Mouse (Mus musculus): ENCODE results near the gene Samt1. TPM values are rescaled to one million over a fixed set of nuclear protein-coding genes. Genes with fewer than 3 reads are reported as not detected.
"Not testable (repeated sequence)": the region's sequence is repeated elsewhere in the genome, so short reads cannot be mapped to it uniquely, and the experiment has no call there.

Gene Samt1
- polyA plus RNA-seq (2015; fragmentation: Nextera tagmentation; extraction: Ambion mirVana) = not detected in 2 replicates

- ATAC-seq; H3K4me3 ChIP-seq (ENCODE audit: low read length); H3K27ac ChIP-seq (ENCODE audit: low read length): not testable (repeated sequence)
These were observed at the start of gene Samt1 for GRCm38 (mm10) chrX:154012540-154012939. TSS of gene Samt1 (minus strand) at chrX:154012640.

GRCm38 (mm10) chrX:154054939-154055338 is 42.5 kb upstream of the Samt1 start, which contains the start of gene Gm10057:
TSS of gene Gm10057 (minus strand) at chrX:154055039.
- not testable (repeated sequence) for H3K4me3 ChIP-seq (ENCODE audit: low read length); H3K36me3 ChIP-seq (ENCODE audit: control insufficient read depth, insufficient read depth, low read length); H3K4me1 ChIP-seq (ENCODE audit: control insufficient read depth, insufficient read depth, low read length); ATAC-seq; H3K27me3 ChIP-seq (replicated peaks; ENCODE audit: control insufficient read depth, insufficient read depth, low read length); H3K27ac ChIP-seq (ENCODE audit: low read length); H3K9me3 ChIP-seq (ENCODE audit: control insufficient read depth, low read length); H3K4me2 ChIP-seq (ENCODE audit: low read depth, low read length); H3K9ac ChIP-seq (ENCODE audit: low read depth, low read length)

More at GRCm38 (mm10) chrX:154012540-154012939, at the start of gene Samt1:
- H3K36me3 ChIP-seq (ENCODE audit: control insufficient read depth, insufficient read depth, low read length); H3K4me1 ChIP-seq (ENCODE audit: control insufficient read depth, insufficient read depth, low read length); H3K9ac ChIP-seq (ENCODE audit: low read depth, low read length); H3K9me3 ChIP-seq (ENCODE audit: control insufficient read depth, low read length); H3K27me3 ChIP-seq (replicated peaks; ENCODE audit: control insufficient read depth, insufficient read depth, low read length); H3K4me2 ChIP-seq (ENCODE audit: low read depth, low read length): not testable (repeated sequence)

DNA sequence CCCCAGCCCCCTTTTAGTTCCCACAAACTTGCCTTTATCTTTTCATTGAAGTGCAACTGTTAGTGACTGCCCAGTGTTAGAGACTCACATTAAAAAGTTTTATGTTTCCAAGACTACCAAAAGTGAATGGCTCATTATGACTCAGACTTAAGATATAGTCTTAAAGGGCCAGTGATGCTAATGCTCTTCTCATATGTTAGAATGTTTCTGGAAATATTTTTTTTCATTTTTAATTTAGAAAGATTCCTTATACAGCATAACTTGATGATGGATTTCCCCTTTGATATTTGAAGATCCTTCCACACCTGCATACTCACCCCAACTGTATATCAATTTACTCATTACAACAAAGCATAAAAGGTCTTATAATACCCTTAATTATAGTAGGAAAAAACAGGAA is 21.3 kb upstream of the Samt1 start, which contains the start of gene 4921511M17Rik:
4921511M17Rik (minus strand) TSS at position 101 of the 400 bp plus-strand sequence.
- not testable (repeated sequence) for H3K4me2 ChIP-seq (ENCODE audit: low read depth, low read length); H3K9ac ChIP-seq (ENCODE audit: low read depth, low read length); H3K9me3 ChIP-seq (ENCODE audit: control insufficient read depth, low read length); H3K27ac ChIP-seq (ENCODE audit: low read length); H3K27me3 ChIP-seq (replicated peaks; ENCODE audit: control insufficient read depth, insufficient read depth, low read length); ATAC-seq; H3K4me1 ChIP-seq (ENCODE audit: control insufficient read depth, insufficient read depth, low read length); H3K4me3 ChIP-seq (ENCODE audit: low read length); H3K36me3 ChIP-seq (ENCODE audit: control insufficient read depth, insufficient read depth, low read length)

- not testable (repeated sequence) for H3K9me3 ChIP-seq (ENCODE audit: control insufficient read depth, low read length); H3K4me3 ChIP-seq (ENCODE audit: low read length); H3K27ac ChIP-seq (ENCODE audit: low read length); H3K4me2 ChIP-seq (ENCODE audit: low read depth, low read length); H3K36me3 ChIP-seq (ENCODE audit: control insufficient read depth, insufficient read depth, low read length); ATAC-seq; H3K27me3 ChIP-seq (replicated peaks; ENCODE audit: control insufficient read depth, insufficient read depth, low read length); H3K4me1 ChIP-seq (ENCODE audit: control insufficient read depth, insufficient read depth, low read length); H3K9ac ChIP-seq (ENCODE audit: low read depth, low read length)
- WGBS = no CpG with 5 or more reads among the region's 2 CpGs
These were observed 35.5 kb downstream of the Samt1 start for GRCm38 (mm10) chrX:153976914-153977313.

- H3K27me3 ChIP-seq (replicated peaks; ENCODE audit: control insufficient read depth, insufficient read depth, low read length); ATAC-seq; H3K4me3 ChIP-seq (ENCODE audit: low read length); H3K36me3 ChIP-seq (ENCODE audit: control insufficient read depth, insufficient read depth, low read length); H3K9ac ChIP-seq (ENCODE audit: low read depth, low read length); H3K27ac ChIP-seq (ENCODE audit: low read length); H3K4me2 ChIP-seq (ENCODE audit: low read depth, low read length); H3K4me1 ChIP-seq (ENCODE audit: control insufficient read depth, insufficient read depth, low read length); H3K9me3 ChIP-seq (ENCODE audit: control insufficient read depth, low read length): not testable (repeated sequence)
- WGBS = 23% methylated on average over 4 of the region's 4 CpGs
These were observed 36.0 kb downstream of the Samt1 start for GRCm38 (mm10) chrX:153976467-153976866.

DNA sequence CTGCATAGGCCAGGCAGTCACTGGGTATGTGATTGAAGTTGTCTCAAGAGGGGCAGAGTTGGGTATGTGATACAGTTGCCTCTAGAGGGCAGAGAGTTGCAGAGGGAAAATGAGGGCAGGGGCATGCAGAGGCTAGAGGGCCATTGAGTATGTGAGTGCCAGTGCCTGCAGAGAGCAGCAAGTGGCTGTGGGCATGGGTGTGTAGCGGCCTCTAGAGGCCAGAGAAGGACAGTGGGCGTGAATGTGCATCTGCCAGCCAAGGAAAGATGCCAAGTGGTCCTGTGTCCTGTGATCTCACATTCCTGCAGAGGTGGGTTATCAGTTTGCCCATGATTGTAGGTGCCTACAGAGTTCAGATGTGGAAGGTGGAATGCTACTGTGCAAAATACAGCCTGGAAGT is 38.0 kb downstream of the Samt1 start:
- Histone ChIP-seq H3K4me1 (ENCODE audit: control insufficient read depth, insufficient read depth, low read length) (no peaks in the 10 kb centered on the region), H3K27ac (ENCODE audit: low read length) (no peak overlapping the region), H3K9me3 (ENCODE audit: control insufficient read depth, low read length) (no peaks in the 10 kb centered on the region), H3K27me3 (replicated peaks; ENCODE audit: control insufficient read depth, insufficient read depth, low read length) (no peaks in the 10 kb centered on the region), H3K9ac (ENCODE audit: low read depth, low read length) (no peak overlapping the region), H3K4me3 (ENCODE audit: low read length) (no peak overlapping the region), H3K36me3 (ENCODE audit: control insufficient read depth, insufficient read depth, low read length) (no peaks in the 10 kb centered on the region), H3K4me2 (ENCODE audit: low read depth, low read length) (no peak overlapping the region)
- 9% methylated on average over 2 of the region's 2 CpGs for WGBS
- ATAC-seq = no peak

DNA sequence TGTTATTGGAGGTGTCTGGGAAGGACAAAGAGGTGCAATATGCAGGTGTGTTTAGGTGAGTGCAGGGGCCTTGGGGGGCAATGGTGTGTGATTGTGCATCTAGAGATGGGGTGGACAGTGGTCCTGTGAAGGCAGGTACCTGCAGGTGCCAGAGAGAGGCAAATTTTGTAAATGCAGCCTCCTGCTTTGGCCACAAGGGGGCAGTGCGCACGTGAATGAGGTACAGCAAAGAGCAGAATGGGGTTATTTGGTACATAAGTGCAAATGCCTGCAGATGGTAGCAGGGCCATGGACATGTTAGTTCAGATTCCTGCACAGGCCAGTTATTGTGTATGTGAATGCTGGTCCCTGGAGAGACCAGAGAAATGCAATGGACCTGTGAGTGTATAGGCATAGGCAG is 59.6 kb downstream of the Samt1 start:
- H3K4me2 ChIP-seq (ENCODE audit: low read depth, low read length); H3K9me3 ChIP-seq (ENCODE audit: control insufficient read depth, low read length); H3K9ac ChIP-seq (ENCODE audit: low read depth, low read length); H3K27ac ChIP-seq (ENCODE audit: low read length); H3K36me3 ChIP-seq (ENCODE audit: control insufficient read depth, insufficient read depth, low read length); H3K27me3 ChIP-seq (replicated peaks; ENCODE audit: control insufficient read depth, insufficient read depth, low read length); ATAC-seq; H3K4me1 ChIP-seq (ENCODE audit: control insufficient read depth, insufficient read depth, low read length); H3K4me3 ChIP-seq (ENCODE audit: low read length): not testable (repeated sequence)
- WGBS = no CpG with 5 or more reads among the region's 2 CpGs

Other genes starting within 250 kb of the Samt1 start
- gene Spin2c, start 180.4 kb downstream of the Samt1 start, polyA plus RNA-seq (2015; fragmentation: Nextera tagmentation; extraction: Ambion mirVana) = 8.9 and 10.8 TPM in 2 replicates
- not detected in 2 replicates for gene 4921511M17Rik, start 21.2 kb upstream of the Samt1 start, polyA plus RNA-seq (2015; fragmentation: Nextera tagmentation; extraction: Ambion mirVana)
- not detected in 2 replicates for gene Gm10057, start 42.4 kb upstream of the Samt1 start, polyA plus RNA-seq (2015; fragmentation: Nextera tagmentation; extraction: Ambion mirVana)
- not detected in 2 replicates for gene Gm15140, start 108.0 kb upstream of the Samt1 start, polyA plus RNA-seq (2015; fragmentation: Nextera tagmentation; extraction: Ambion mirVana)

Measured in intestine, embryonic 16.5 days (tissue).